Mouse (Mus musculus) heart, postnatal 0 days (tissue): ENCODE measurements around the gene Atxn1.

ENCODE experiments used
- CTCF ChIP-seq: IDR thresholded peaks from 2 replicates; pipeline ENCODE4 v1.5.1; 2016; ENCODE audit warnings: antibody characterized with exemption, control low read depth, low read depth
- EP300 ChIP-seq: IDR thresholded peaks from 2 replicates; pipeline ENCODE4 v1.6.1; 2016; ENCODE audit warnings: antibody characterized with exemption, low read depth

GRCm38 (mm10) chr13:45669969-45670368 lies 294.8 kb downstream of the Atxn1 start:
- no peak for TF ChIP-seq CTCF
- no peak for TF ChIP-seq EP300
